In genomic region chr15:27919540-27919939, GRCm38 (mm10) we compare ENCODE assay signal across 9 mouse cellular contexts.
DNase-seq lines count a peak whose midpoint lies in the region; ATAC-seq and TF ChIP-seq lines count a peak whose summit lies in the region.
"Had no signal": no experiment of that assay in that cellular context is flagged by ENCODE, and none has a peak within 500 bp of the region (broad histone marks: within the 10 kb centered on the region; RNA-seq: fewer than 3 reads in every experiment).

No protein-coding gene starts in this region.

- H3K36me3 ChIP-seq in liver, adult 2 months (ENCODE audit: control insufficient read depth, insufficient read depth, low read length) = no peaks in the 10 kb centered on the region
- H3K36me3 ChIP-seq in liver, embryonic 12.5 days = no peaks in the 10 kb centered on the region
- H3K36me3 ChIP-seq in embryonic facial prominence, embryonic 11.5 days (replicated peaks; ENCODE audit: control insufficient read depth, insufficient read depth, low read depth, low read length) = no peaks in the 10 kb centered on the region
- peaks cover 10% of the 10 kb centered on the region for H3K36me3 ChIP-seq in hindbrain, embryonic 13.5 days
- no peaks in the 10 kb centered on the region for H3K36me3 ChIP-seq in limb, embryonic 14.5 days (ENCODE audit: control insufficient read depth, insufficient read depth, low read length)
- H3K36me3 ChIP-seq in neural tube, embryonic 11.5 days (ENCODE audit: control insufficient read depth, insufficient read depth, low read length) = no peaks in the 10 kb centered on the region

- H3K27ac ChIP-seq in liver, adult 2 months (replicated peaks; ENCODE audit: insufficient read depth, low read depth, low read length) = no peak overlapping the region
- H3K27ac ChIP-seq in liver, embryonic 12.5 days = no peak overlapping the region
- no peak overlapping the region for H3K27ac ChIP-seq in embryonic facial prominence, embryonic 11.5 days (replicated peaks; ENCODE audit: low read depth, low read length)
- H3K27ac ChIP-seq in hindbrain, embryonic 13.5 days = no peak overlapping the region
- no peak overlapping the region for H3K27ac ChIP-seq in limb, embryonic 14.5 days (replicated peaks; ENCODE audit: low read depth, low read length)
- H3K27ac ChIP-seq in neural tube, embryonic 11.5 days (ENCODE audit: low read depth, low read length) = no peak overlapping the region
- H3K27ac ChIP-seq: embryonic facial prominence, embryonic 13.5 days had no signal

- 13% methylated on average over 5 of the region's 5 CpGs for WGBS in liver, adult 2 months
- 13% methylated on average over 5 of the region's 5 CpGs for WGBS in liver, embryonic 12.5 days (ENCODE audit: insufficient replicate concordance)
- WGBS in embryonic facial prominence, embryonic 11.5 days = 15% methylated on average over 5 of the region's 5 CpGs
- 19% methylated on average over 5 of the region's 5 CpGs for WGBS in hindbrain, embryonic 13.5 days
- 20% methylated on average over 5 of the region's 5 CpGs for WGBS in limb, embryonic 14.5 days
- WGBS in neural tube, embryonic 11.5 days = 23% methylated on average over 5 of the region's 5 CpGs

- no peaks in the 10 kb centered on the region for H3K9me3 ChIP-seq in liver, embryonic 12.5 days (replicated peaks)
- no peaks in the 10 kb centered on the region for H3K9me3 ChIP-seq in embryonic facial prominence, embryonic 11.5 days (replicated peaks; ENCODE audit: control insufficient read depth, low read length)
- H3K9me3 ChIP-seq in hindbrain, embryonic 13.5 days = no peaks in the 10 kb centered on the region
- H3K9me3 ChIP-seq in limb, embryonic 14.5 days (ENCODE audit: control insufficient read depth, low read length) = no peaks in the 10 kb centered on the region
- H3K9me3 ChIP-seq in neural tube, embryonic 11.5 days (ENCODE audit: control insufficient read depth, low read length) = no peaks in the 10 kb centered on the region
- H3K9me3 ChIP-seq: embryonic facial prominence, embryonic 13.5 days had no signal

- no peak for ATAC-seq in liver, embryonic 12.5 days
- ATAC-seq in embryonic facial prominence, embryonic 11.5 days (replicated peaks; ENCODE audit: insufficient number of reproducible peaks, low FRiP score, low TSS enrichment, low read depth) = peak; percentile 53; the same call in 1 of the 2 replicates
- ATAC-seq in hindbrain, embryonic 13.5 days (ENCODE audit: low FRiP score) = peak; percentile 62
- ATAC-seq in limb, embryonic 14.5 days (ENCODE audit: low FRiP score, low read depth) = peak; percentile 45; the same call in 1 of the 2 replicates
- ATAC-seq in neural tube, embryonic 11.5 days (ENCODE audit: insufficient read depth, low FRiP score, low TSS enrichment) = peak; percentile 64; the same call in 1 of the 2 replicates

- H3K4me1 ChIP-seq in liver, adult 2 months (ENCODE audit: control insufficient read depth, insufficient read depth, low read length) = peaks cover 3% of the 10 kb centered on the region
- H3K4me1 ChIP-seq in liver, embryonic 12.5 days = peaks cover 21% of the 10 kb centered on the region
- no peaks in the 10 kb centered on the region for H3K4me1 ChIP-seq in embryonic facial prominence, embryonic 11.5 days (ENCODE audit: control insufficient read depth, insufficient read depth, low read length)
- peaks cover 53% of the 10 kb centered on the region for H3K4me1 ChIP-seq in hindbrain, embryonic 13.5 days (replicated peaks)
- H3K4me1 ChIP-seq in limb, embryonic 14.5 days (ENCODE audit: control insufficient read depth, insufficient read depth, low read length) = peaks cover 20% of the 10 kb centered on the region
- peaks cover 17% of the 10 kb centered on the region; the same call in 1 of the 2 replicates for H3K4me1 ChIP-seq in neural tube, embryonic 11.5 days (ENCODE audit: control insufficient read depth, insufficient read depth, low read length)

- DNase-seq in liver, adult 2 months (ENCODE audit: extremely low read depth, low read depth, low spot score) = peak; percentile 73
- peak; percentile 59 for DNase-seq in adrenal gland, adult 2 months
- peak; percentile 77 for DNase-seq in embryonic facial prominence, embryonic 11.5 days (ENCODE audit: low spot score)
- peak; percentile 76 for DNase-seq in limb, embryonic 14.5 days (ENCODE audit: low spot score)
- peak; percentile 63 for DNase-seq in neural tube, embryonic 11.5 days (ENCODE audit: low spot score)
- DNase-seq in yolk sac, embryonic 10.5 days (ENCODE audit: low spot score) = no peak

- H3K4me2 ChIP-seq in liver, embryonic 12.5 days = no peak overlapping the region
- no peak overlapping the region for H3K4me2 ChIP-seq in embryonic facial prominence, embryonic 11.5 days (ENCODE audit: low read depth, low read length)
- H3K4me2 ChIP-seq in hindbrain, embryonic 13.5 days = no peak overlapping the region
- H3K4me2 ChIP-seq in limb, embryonic 14.5 days (replicated peaks; ENCODE audit: low read depth, low read length, severe bottlenecking) = no peak overlapping the region
- no peak overlapping the region for H3K4me2 ChIP-seq in neural tube, embryonic 11.5 days (ENCODE audit: low read depth)
- H3K4me2 ChIP-seq: embryonic facial prominence, embryonic 13.5 days had no signal

- TF ChIP-seq POLR2A in liver, adult 2 months (IDR thresholded peaks at IDR 0.05; ENCODE audit: extremely low read depth, insufficient read depth, low read length) = no peak
- no peak for TF ChIP-seq POLR2A in limb, embryonic 14.5 days (IDR thresholded peaks at IDR 0.05; ENCODE audit: borderline replicate concordance, extremely low read depth, insufficient read depth, insufficient read length)

- H3K27me3 ChIP-seq in liver, adult 2 months (ENCODE audit: control insufficient read depth, insufficient read depth, low read length) = no peaks in the 10 kb centered on the region
- H3K27me3 ChIP-seq in liver, embryonic 12.5 days (replicated peaks) = no peaks in the 10 kb centered on the region; the same call in 1 of the 2 replicates
- H3K27me3 ChIP-seq in embryonic facial prominence, embryonic 11.5 days (ENCODE audit: control insufficient read depth, insufficient read depth, low read length) = no peaks in the 10 kb centered on the region
- no peaks in the 10 kb centered on the region for H3K27me3 ChIP-seq in hindbrain, embryonic 13.5 days
- H3K27me3 ChIP-seq in limb, embryonic 14.5 days (ENCODE audit: control insufficient read depth, insufficient read depth, low read length) = no peaks in the 10 kb centered on the region
- H3K27me3 ChIP-seq in neural tube, embryonic 11.5 days (ENCODE audit: control insufficient read depth, insufficient read depth, low read length) = no peaks in the 10 kb centered on the region
- H3K27me3 ChIP-seq: embryonic facial prominence, embryonic 13.5 days had no signal

- no peak overlapping the region for H3K9ac ChIP-seq in liver, adult 2 months (ENCODE audit: low read depth, low read length)
- H3K9ac ChIP-seq in liver, embryonic 12.5 days = no peak overlapping the region
- H3K9ac ChIP-seq in embryonic facial prominence, embryonic 11.5 days (replicated peaks; ENCODE audit: low read length) = no peak overlapping the region
- no peak overlapping the region for H3K9ac ChIP-seq in hindbrain, embryonic 13.5 days
- no peak overlapping the region for H3K9ac ChIP-seq in limb, embryonic 14.5 days (ENCODE audit: low read depth, low read length, severe bottlenecking)
- H3K9ac ChIP-seq in neural tube, embryonic 11.5 days (ENCODE audit: low read length) = no peak overlapping the region
- H3K9ac ChIP-seq: embryonic facial prominence, embryonic 13.5 days had no signal

- no peak overlapping the region for H3K4me3 ChIP-seq in liver, adult 2 months (ENCODE audit: insufficient read depth, low read depth, low read length)
- H3K4me3 ChIP-seq in liver, embryonic 12.5 days = no peak overlapping the region
- no peak overlapping the region for H3K4me3 ChIP-seq in embryonic facial prominence, embryonic 11.5 days (ENCODE audit: low read depth, low read length)
- H3K4me3 ChIP-seq in hindbrain, embryonic 13.5 days = no peak overlapping the region
- H3K4me3 ChIP-seq in limb, embryonic 14.5 days (replicated peaks; ENCODE audit: low read length) = no peak overlapping the region
- H3K4me3 ChIP-seq in neural tube, embryonic 11.5 days (ENCODE audit: low read depth, low read length) = no peak overlapping the region
- H3K4me3 ChIP-seq: embryonic facial prominence, embryonic 13.5 days had no signal

- H3K79me2 ChIP-seq in liver, adult 2 months (ENCODE audit: control insufficient read depth, insufficient read depth, low read length) = peaks cover 10% of the 10 kb centered on the region; the same call in 1 of the 2 replicates

- peak; percentile 72 for TF ChIP-seq CTCF in liver, adult 2 months (IDR thresholded peaks at IDR 0.05; ENCODE audit: low read depth, low read length)
